Mouse (Mus musculus) heart, postnatal 25 days (tissue): ENCODE measurements around the gene Gbf1. TPM values are rescaled to one million over a fixed set of nuclear protein-coding genes. Genes with fewer than 3 reads are reported as not detected.
A peak's percentile ranks its signal among the peaks of the same experiment; 100 is the strongest.
"Not testable (repeated sequence)": the region's sequence is repeated elsewhere in the genome, so short reads cannot be mapped to it uniquely, and the experiment has no call there.

Experiments
- DNase-seq: peaks from one replicate; pipeline ENCODE4 v3.0.0; 2022; ENCODE audit warnings: low spot score
- intact Hi-C: fragments of 180-260 bp; cut with DNase I; formaldehyde crosslinking; loops from one replicate; pipeline ENCODE4 v1.15.1; 2025
- total RNA-seq, 2 experiments: library from RNA; stranded (reverse); gene quantifications; 2 replicates each; pipeline ENCODE4 v1.2.3; 2021

The Gbf1 gene
- 10 to 100 TPM; 44.1 to 49.0 TPM for total RNA-seq

- peak; percentile 96 for DNase-seq
- intact Hi-C loops: no loop called here
These were observed at the start of gene Gbf1 for GRCm38 (mm10) chr19:46152127-46152803. TSS of gene Gbf1 (plus strand) at chr19:46152509.

- intact Hi-C loops: no loop called here
- DNase-seq: no peak
These were observed 48.7 kb upstream of the Gbf1 start for GRCm38 (mm10) chr19:46103437-46104186.

- intact Hi-C loops: no loop called here
- DNase-seq: no peak
These were observed 48.1 kb upstream of the Gbf1 start for GRCm38 (mm10) chr19:46104187-46104557.

- intact Hi-C loops: no loop called here
- no peak for DNase-seq
These were observed 42.1 kb upstream of the Gbf1 start for GRCm38 (mm10) chr19:46110214-46110613.

GRCm38 (mm10) chr19:46110781-46111180, 41.5 kb upstream of the Gbf1 start:
- no peak for DNase-seq
- intact Hi-C loops: no loop called here

GRCm38 (mm10) chr19:46114617-46115016, 37.7 kb upstream of the Gbf1 start:
- DNase-seq: no peak
- intact Hi-C loops: no loop called here

GRCm38 (mm10) chr19:46119458-46119857, 32.9 kb upstream of the Gbf1 start:
- intact Hi-C loops: no loop called here
- DNase-seq: no peak

GRCm38 (mm10) chr19:46120872-46121271, 31.4 kb upstream of the Gbf1 start:
- DNase-seq: no peak
- intact Hi-C loops: no loop called here

- DNase-seq: no peak
- intact Hi-C loops: no loop called here
These were observed 28.4 kb upstream of the Gbf1 start for GRCm38 (mm10) chr19:46123876-46124275.

- intact Hi-C loops: no loop called here
- no peak for DNase-seq
These were observed 27.7 kb upstream of the Gbf1 start for GRCm38 (mm10) chr19:46124651-46125050.

- intact Hi-C loops: no loop called here
These were observed 26.0 kb upstream of the Gbf1 start for GRCm38 (mm10) chr19:46126301-46126700.

GRCm38 (mm10) chr19:46129737-46130136, 22.6 kb upstream of the Gbf1 start:
- DNase-seq, intact Hi-C loops: not testable (repeated sequence)

More at GRCm38 (mm10) chr19:46126301-46126700, 26.0 kb upstream of the Gbf1 start:
- DNase-seq: no peak

GRCm38 (mm10) chr19:46131283-46131682, 21.0 kb upstream of the Gbf1 start:
- DNase-seq: no peak
- intact Hi-C loops: no loop called here

GRCm38 (mm10) chr19:46131694-46132525, 20.4 kb upstream of the Gbf1 start, which contains the start of gene Elovl3:
TSS of gene Elovl3 (plus strand) at chr19:46131897.
- peak; percentile 12 for DNase-seq

GRCm38 (mm10) chr19:46132577-46132976, 19.7 kb upstream of the Gbf1 start:
- intact Hi-C loops: no loop called here

More at GRCm38 (mm10) chr19:46131694-46132525, 20.4 kb upstream of the Gbf1 start, which contains the start of gene Elovl3:
- intact Hi-C loops: no loop called here

GRCm38 (mm10) chr19:46135297-46135696, 17.0 kb upstream of the Gbf1 start:
- intact Hi-C loops: no loop called here
- DNase-seq: peak; percentile 56

More at GRCm38 (mm10) chr19:46132577-46132976, 19.7 kb upstream of the Gbf1 start:
- no peak for DNase-seq

GRCm38 (mm10) chr19:46135789-46136638, 16.3 kb upstream of the Gbf1 start:
- intact Hi-C loops: no loop called here
- DNase-seq: peak; percentile 15

GRCm38 (mm10) chr19:46136639-46137580, 15.4 kb upstream of the Gbf1 start:
- intact Hi-C loops: no loop called here

More at GRCm38 (mm10) chr19:46136639-46137580, 15.4 kb upstream of the Gbf1 start:
- DNase-seq: peak; percentile 20
